Mouse (Mus musculus) ES-E14 (cell line): ENCODE measurements around the gene Xylt1. TPM values are rescaled to one million over a fixed set of nuclear protein-coding genes. Genes with fewer than 3 reads are reported as not detected.

Experiments used
- DNase-seq: peaks from one replicate; pipeline ENCODE4 v3.0.0-alpha.2; 2013; ENCODE audit warnings: low read depth, low spot score
- H3K27ac ChIP-seq: 2 replicates; pipeline ENCODE4 v1.5.1; 2012; ENCODE audit warnings: low read depth, mild to moderate bottlenecking, low read length, moderate library complexity, mixed read lengths; ENCODE audit not compliant: poor library complexity, insufficient read depth, severe bottlenecking
- H3K36me3 ChIP-seq: 2 replicates; pipeline ENCODE4 v1.6.1; 2012; ENCODE audit warnings: mild to moderate bottlenecking, low read length, moderate library complexity, mixed read lengths; ENCODE audit not compliant: control insufficient read depth, poor library complexity, insufficient read depth, severe bottlenecking
- H3K4me1 ChIP-seq, 2 experiments: fragments of 150-350 bp in 1 of 2; sonication (generic) in 1 of 2; 2 replicates each; pipeline ENCODE4 v1.6.1; 2012; ENCODE audit warnings: low read length in 2 of 2, mild to moderate bottlenecking in 1 of 2, mixed read lengths in 1 of 2; ENCODE audit not compliant: control insufficient read depth in 2 of 2, insufficient read depth in 2 of 2, poor library complexity in 1 of 2
- H3K4me3 ChIP-seq, 2 experiments: fragments of 150-350 bp in 1 of 2; sonication (generic) in 1 of 2; 2 replicates each; pipeline ENCODE4 v1.5.1; 2012; ENCODE audit warnings: low read length in 2 of 2, low read depth in 1 of 2, mild to moderate bottlenecking in 1 of 2, mixed read lengths in 1 of 2; ENCODE audit not compliant: insufficient read depth in 1 of 2, poor library complexity in 1 of 2, severe bottlenecking in 1 of 2
- H3K9ac ChIP-seq: 2 replicates; pipeline ENCODE4 v1.6.1; 2012; ENCODE audit warnings: low read depth, mild to moderate bottlenecking, low read length, mixed read lengths; ENCODE audit not compliant: poor library complexity, insufficient read depth, severe bottlenecking
- H3K9me3 ChIP-seq: fragments of 150-350 bp; sonication (generic); 2 replicates; pipeline ENCODE4 v1.6.1; 2012; ENCODE audit warnings: low read depth, mild to moderate bottlenecking, low read length; ENCODE audit not compliant: control insufficient read depth, insufficient read depth
- CHD2 ChIP-seq: IDR thresholded peaks from 2 replicates; pipeline ENCODE4 v1.6.1; 2014; ENCODE audit warnings: mild to moderate bottlenecking, low read depth, low read length, inconsistent platforms
- HCFC1 ChIP-seq: IDR thresholded peaks from 2 replicates; pipeline ENCODE4 v1.6.1; 2012; ENCODE audit warnings: low read length, inconsistent platforms, borderline replicate concordance; ENCODE audit not compliant: insufficient read depth
- MAFK ChIP-seq: IDR thresholded peaks from 2 replicates; pipeline ENCODE4 v1.6.1; 2014; ENCODE audit warnings: mild to moderate bottlenecking, low read depth, low read length, inconsistent platforms; ENCODE audit not compliant: insufficient read depth
- ZC3H11A ChIP-seq: IDR thresholded peaks from 2 replicates; pipeline ENCODE4 v1.6.1; 2012; ENCODE audit warnings: low read depth, mild to moderate bottlenecking, inconsistent platforms, low read length, borderline replicate concordance
- ZNF384 ChIP-seq: IDR thresholded peaks from 2 replicates; pipeline ENCODE4 v1.6.1; 2012; ENCODE audit warnings: low read depth, low read length, inconsistent platforms
- in situ Hi-C, 2 experiments: fragments of 600-800 bp; cut with MboI; formaldehyde crosslinking; loops; one replicate each; pipeline ENCODE4 v1.15.1; 2025; ENCODE audit warnings: low sequenced_read_pairs in 2 of 2, inconsistent platforms in 1 of 2; ENCODE audit not compliant: unreplicated experiment in 2 of 2
- total RNA-seq: library from RNA; depleted of rRNA; stranded (reverse); fragments of 300-350 nt; gene quantifications from 2 replicates; pipeline ENCODE4 v1.2.3, GENCODE M21; 2012

Xylt1 gene
- total RNA-seq, 1 experiment, result 3.6 TPM

- H3K27ac ChIP-seq, result no peak overlapping the region
- H3K4me3 ChIP-seq, result no peak overlapping the region
- H3K9me3 ChIP-seq, result no peaks in the 10 kb centered on the region
- H3K36me3 ChIP-seq, result no peaks in the 10 kb centered on the region
- H3K4me1 ChIP-seq, result no peaks in the 10 kb centered on the region
- in situ Hi-C loops, result no loop called here
- TF ChIP-seq ZNF384, result no peak
- TF ChIP-seq CHD2, result no peak
- H3K9ac ChIP-seq, result no peak overlapping the region
- DNase-seq, result no peak
Measured at GRCm38 (mm10) chr7:117548301-117548700, 167.5 kb downstream of the Xylt1 start.

- H3K9me3 ChIP-seq, result no peaks in the 10 kb centered on the region
- H3K9ac ChIP-seq, result no peak overlapping the region
- no peaks in the 10 kb centered on the region for H3K4me1 ChIP-seq
- H3K4me3 ChIP-seq, result no peak overlapping the region
- TF ChIP-seq MAFK (no peak), ZC3H11A (no peak), HCFC1 (no peak), ZNF384 (no peak), CHD2 (no peak)
- in situ Hi-C loops, result no loop called here
- no peak overlapping the region for H3K27ac ChIP-seq
- no peak for DNase-seq
- no peaks in the 10 kb centered on the region for H3K36me3 ChIP-seq
Measured at GRCm38 (mm10) chr7:117550916-117551549, 170.3 kb downstream of the Xylt1 start.

- no peak for DNase-seq
- in situ Hi-C loops, result no loop called here
Measured at GRCm38 (mm10) chr7:117553228-117553627, 172.4 kb downstream of the Xylt1 start.

GRCm38 (mm10) chr7:117555735-117556134 lies 175.0 kb downstream of the Xylt1 start:
- H3K36me3 ChIP-seq, result no peaks in the 10 kb centered on the region
- no peak overlapping the region for H3K27ac ChIP-seq
- no peak overlapping the region for H3K4me3 ChIP-seq
- DNase-seq, result no peak
- no peak overlapping the region for H3K9ac ChIP-seq
- no peaks in the 10 kb centered on the region for H3K9me3 ChIP-seq
- H3K4me1 ChIP-seq, result no peaks in the 10 kb centered on the region
- in situ Hi-C loops, result no loop called here
- TF ChIP-seq MAFK (no peak), ZNF384 (no peak), CHD2 (no peak), ZC3H11A (no peak), HCFC1 (no peak)

More at GRCm38 (mm10) chr7:117553228-117553627, 172.4 kb downstream of the Xylt1 start:
- no peak for TF ChIP-seq MAFK
- Histone ChIP-seq H3K4me3 (no peak overlapping the region), H3K36me3 (no peaks in the 10 kb centered on the region), H3K4me1 (no peaks in the 10 kb centered on the region), H3K9ac (no peak overlapping the region), H3K9me3 (no peaks in the 10 kb centered on the region), H3K27ac (no peak overlapping the region)

- H3K9me3 ChIP-seq, result no peaks in the 10 kb centered on the region
- no peak for TF ChIP-seq CHD2
- TF ChIP-seq ZC3H11A, result no peak
- no peak for TF ChIP-seq ZNF384
- TF ChIP-seq HCFC1, result no peak
- TF ChIP-seq MAFK, result no peak
- H3K9ac ChIP-seq, result no peak overlapping the region
- H3K4me3 ChIP-seq, result no peak overlapping the region
- no peak overlapping the region for H3K27ac ChIP-seq
- no peaks in the 10 kb centered on the region for H3K4me1 ChIP-seq
- H3K36me3 ChIP-seq, result no peaks in the 10 kb centered on the region
- DNase-seq, result no peak
- in situ Hi-C loops, result no loop called here
Measured at GRCm38 (mm10) chr7:117558166-117558565, 177.4 kb downstream of the Xylt1 start.
